Mouse (Mus musculus): ENCODE measurements around the gene Olfr427. TPM values are rescaled to one million over a fixed set of nuclear protein-coding genes. Genes with fewer than 3 reads are reported as not detected.
A peak's percentile ranks its signal among the peaks of the same experiment; 100 is the strongest.

Olfr427 gene
- polyA plus RNA-seq, 1 experiment from 2014 or later: not detected

DNA sequence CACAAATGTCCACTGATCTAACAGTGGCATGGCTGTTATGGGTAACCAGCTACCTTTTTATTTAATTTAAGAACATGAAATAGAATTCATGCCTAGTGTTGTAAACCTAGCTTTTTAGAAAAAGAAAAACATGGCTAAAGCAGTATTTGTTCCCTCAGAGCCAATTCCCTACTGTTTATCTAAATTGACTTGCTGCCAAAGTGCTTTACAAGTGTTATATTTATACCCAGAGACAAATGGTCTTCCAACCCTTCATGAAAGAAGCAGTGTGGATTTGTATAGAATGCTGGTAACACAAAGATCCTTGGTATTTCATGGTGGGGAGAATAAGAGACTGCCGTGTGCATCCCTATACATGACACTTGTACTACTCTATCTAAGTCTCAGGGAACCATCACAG is 50.0 kb downstream of the Olfr427 start:
- Histone ChIP-seq H3K4me3 (ENCODE audit: low read depth, low read length) (no peak overlapping the region), H3K27me3 (ENCODE audit: insufficient read depth, low read length) (no peaks in the 10 kb centered on the region), H3K4me1 (ENCODE audit: insufficient read depth) (no peaks in the 10 kb centered on the region), H3K9ac (no peak overlapping the region), H3K4me2 (no peak overlapping the region), H3K27ac (ENCODE audit: low read depth) (no peak overlapping the region), H3K9me3 (ENCODE audit: low read depth, low read length) (no peaks in the 10 kb centered on the region), H3K36me3 (ENCODE audit: insufficient read depth) (no peaks in the 10 kb centered on the region)
- TF ChIP-seq CTCF (IDR thresholded peaks at IDR 0.05; ENCODE audit: low read depth): no peak
- peak; percentile 59 for DNase-seq
- no peak for ATAC-seq (ENCODE audit: insufficient read depth)
- 65% methylated on average over 1 of the region's 1 CpGs for WGBS

DNA sequence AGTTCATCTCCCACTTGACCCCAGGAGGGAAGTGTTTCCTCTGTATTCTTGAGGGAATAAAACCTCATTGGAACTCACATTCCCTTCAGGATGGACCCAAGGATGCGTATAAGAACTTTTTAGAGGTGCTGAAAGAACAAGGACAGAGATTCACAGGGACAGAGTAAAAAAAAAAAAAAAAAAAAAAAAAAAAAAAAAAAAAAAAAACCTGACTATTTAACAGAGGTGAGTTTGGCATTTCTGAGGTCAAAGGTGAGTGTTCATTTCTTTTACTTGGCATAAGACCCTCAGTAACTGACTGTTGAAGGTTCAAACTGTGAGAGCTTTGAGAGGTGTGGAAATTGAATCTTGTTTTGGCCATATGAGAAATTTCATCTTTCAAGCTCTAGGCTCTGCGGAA is 52.6 kb downstream of the Olfr427 start:
- H3K4me1 ChIP-seq (ENCODE audit: insufficient read depth): no peaks in the 10 kb centered on the region
- no peaks in the 10 kb centered on the region for H3K27me3 ChIP-seq (ENCODE audit: insufficient read depth, low read length)
- no peak overlapping the region for H3K27ac ChIP-seq (ENCODE audit: low read depth)
- no peak overlapping the region for H3K4me3 ChIP-seq (ENCODE audit: low read depth, low read length)
- no peak for ATAC-seq (ENCODE audit: insufficient read depth)
- DNase-seq: no peak
- H3K9me3 ChIP-seq (ENCODE audit: low read depth, low read length): no peaks in the 10 kb centered on the region
- WGBS: 73% methylated on average over 2 of the region's 2 CpGs
- no peak overlapping the region for H3K4me2 ChIP-seq
- no peaks in the 10 kb centered on the region for H3K36me3 ChIP-seq (ENCODE audit: insufficient read depth)
- no peak overlapping the region for H3K9ac ChIP-seq
- TF ChIP-seq CTCF (IDR thresholded peaks at IDR 0.05; ENCODE audit: low read depth): no peak

Other genes with a start within 250 kb of the Olfr427 start
- 0.32 and 0.49 TPM in 2 replicates for gene Ifi211, start 183.8 kb upstream of the Olfr427 start, polyA plus RNA-seq (2014; fragmentation: Nextera tagmentation; extraction: Ambion mirVana)
- gene Mndal, start 154.4 kb upstream of the Olfr427 start, polyA plus RNA-seq (2014; fragmentation: Nextera tagmentation; extraction: Ambion mirVana): 0.84 and 1.4 TPM in 2 replicates
- gene Ifi203, start 154.2 kb upstream of the Olfr427 start, polyA plus RNA-seq (2014; fragmentation: Nextera tagmentation; extraction: Ambion mirVana): 0.83 and 1.1 TPM in 2 replicates
- not detected in 2 replicates for gene Ifi202b, start 114.1 kb upstream of the Olfr427 start, polyA plus RNA-seq (2014; fragmentation: Nextera tagmentation; extraction: Ambion mirVana)
- gene Ifi205, start 65.1 kb upstream of the Olfr427 start, polyA plus RNA-seq (2014; fragmentation: Nextera tagmentation; extraction: Ambion mirVana): 0.26 and 0.30 TPM in 2 replicates
- 0.07 TPM in 1 of 2 replicates, not detected in the other for gene Olfr433, start 56.2 kb upstream of the Olfr427 start, polyA plus RNA-seq (2014; fragmentation: Nextera tagmentation; extraction: Ambion mirVana)
- gene Olfr432, start 47.7 kb upstream of the Olfr427 start, polyA plus RNA-seq (2014; fragmentation: Nextera tagmentation; extraction: Ambion mirVana): not detected in 2 replicates
- gene Olfr430, start 30.3 kb upstream of the Olfr427 start, polyA plus RNA-seq (2014; fragmentation: Nextera tagmentation; extraction: Ambion mirVana): not detected in 2 replicates
- gene Olfr429, start 12.6 kb upstream of the Olfr427 start, polyA plus RNA-seq (2014; fragmentation: Nextera tagmentation; extraction: Ambion mirVana): not detected in 2 replicates
- gene Olfr231, start 24.3 kb downstream of the Olfr427 start, polyA plus RNA-seq (2014; fragmentation: Nextera tagmentation; extraction: Ambion mirVana): not detected in 2 replicates
- gene Olfr424, start 34.6 kb downstream of the Olfr427 start, polyA plus RNA-seq (2014; fragmentation: Nextera tagmentation; extraction: Ambion mirVana): not detected in 2 replicates
- not detected in 2 replicates for gene Olfr420, start 58.7 kb downstream of the Olfr427 start, polyA plus RNA-seq (2014; fragmentation: Nextera tagmentation; extraction: Ambion mirVana)
- 0.30 and 0.67 TPM in 2 replicates for gene Spta1, start 75.9 kb downstream of the Olfr427 start, polyA plus RNA-seq (2014; fragmentation: Nextera tagmentation; extraction: Ambion mirVana)
- gene Olfr419, start 155.2 kb downstream of the Olfr427 start, polyA plus RNA-seq (2014; fragmentation: Nextera tagmentation; extraction: Ambion mirVana): not detected in 2 replicates
- gene Mptx1, start 233.6 kb downstream of the Olfr427 start, polyA plus RNA-seq (2014; fragmentation: Nextera tagmentation; extraction: Ambion mirVana): not detected in 2 replicates